Mouse (Mus musculus): ENCODE data around the gene Rasl11b. TPM values are rescaled to one million over a fixed set of nuclear protein-coding genes. Genes with fewer than 3 reads are reported as not detected.

Gene Rasl11b
- polyA plus RNA-seq, 1 experiment from 2014 or later: 96.5 TPM

GRCm38 (mm10) chr5:74168085-74168484 lies 27.0 kb upstream of the Rasl11b start:
- peaks cover 7% of the 10 kb centered on the region; the same call in 1 of the 2 replicates for H3K4me1 ChIP-seq (replicated peaks; ENCODE audit: insufficient read depth, low read length)
- no peak overlapping the region for H3K4me2 ChIP-seq (ENCODE audit: low read length)
- ATAC-seq (replicated peaks; ENCODE audit: low FRiP score, low read depth) (no peak), DNase-seq (ENCODE audit: low spot score) (peak; percentile 29)
- WGBS: 68% methylated on average over 3 of the region's 3 CpGs
- H3K27me3 ChIP-seq (ENCODE audit: insufficient read depth, low read length): no peaks in the 10 kb centered on the region
- H3K4me3 ChIP-seq (replicated peaks; ENCODE audit: low read depth, low read length): no peak overlapping the region
- H3K36me3 ChIP-seq (ENCODE audit: insufficient read depth, low read length): no peaks in the 10 kb centered on the region
- no peaks in the 10 kb centered on the region for H3K9me3 ChIP-seq (replicated peaks; ENCODE audit: low read length)
- no peak overlapping the region for H3K27ac ChIP-seq
- H3K9ac ChIP-seq (ENCODE audit: low read depth, low read length): no peak overlapping the region
- no peak for TF ChIP-seq CTCF (IDR thresholded peaks at IDR 0.05; ENCODE audit: low read depth)

GRCm38 (mm10) chr5:74171768-74172167 lies 23.3 kb upstream of the Rasl11b start:
- Histone ChIP-seq H3K9me3 (replicated peaks; ENCODE audit: low read length) (no peaks in the 10 kb centered on the region), H3K9ac (ENCODE audit: low read depth, low read length) (no peak overlapping the region), H3K4me2 (ENCODE audit: low read length) (no peak overlapping the region), H3K36me3 (ENCODE audit: insufficient read depth, low read length) (no peaks in the 10 kb centered on the region), H3K27me3 (ENCODE audit: insufficient read depth, low read length) (no peaks in the 10 kb centered on the region), H3K27ac (no peak overlapping the region), H3K4me1 (replicated peaks; ENCODE audit: insufficient read depth, low read length) (no peaks in the 10 kb centered on the region; the same call in 1 of the 2 replicates), H3K4me3 (replicated peaks; ENCODE audit: low read depth, low read length) (no peak overlapping the region)
- DNase-seq (ENCODE audit: low spot score): no peak
- 70% methylated on average over 9 of the region's 9 CpGs for WGBS
- ATAC-seq (replicated peaks; ENCODE audit: low FRiP score, low read depth): no peak
- TF ChIP-seq CTCF (IDR thresholded peaks at IDR 0.05; ENCODE audit: low read depth): no peak

GRCm38 (mm10) chr5:74172208-74172607 lies 22.9 kb upstream of the Rasl11b start:
- H3K27ac ChIP-seq: 0 out of 2 replicates have a peak overlapping the region, but pooled peaks have one; percentile 60
- H3K36me3 ChIP-seq (ENCODE audit: insufficient read depth, low read length): no peaks in the 10 kb centered on the region
- H3K9ac ChIP-seq (ENCODE audit: low read depth, low read length): no peak overlapping the region
- no peaks in the 10 kb centered on the region for H3K9me3 ChIP-seq (replicated peaks; ENCODE audit: low read length)
- H3K4me1 ChIP-seq (replicated peaks; ENCODE audit: insufficient read depth, low read length): no peaks in the 10 kb centered on the region; the same call in 1 of the 2 replicates
- H3K27me3 ChIP-seq (ENCODE audit: insufficient read depth, low read length): no peaks in the 10 kb centered on the region
- H3K4me3 ChIP-seq (replicated peaks; ENCODE audit: low read depth, low read length): no peak overlapping the region
- no peak for TF ChIP-seq CTCF (IDR thresholded peaks at IDR 0.05; ENCODE audit: low read depth)
- H3K4me2 ChIP-seq (ENCODE audit: low read length): no peak overlapping the region
- DNase-seq (ENCODE audit: low spot score) (peak; percentile 83), ATAC-seq (replicated peaks; ENCODE audit: low FRiP score, low read depth) (0 out of 2 replicates have a peak, but pooled peaks have one; percentile 50)
- WGBS: 40% methylated on average over 12 of the region's 12 CpGs

- Histone ChIP-seq H3K4me3 (replicated peaks; ENCODE audit: low read depth, low read length) (no peak overlapping the region), H3K9me3 (replicated peaks; ENCODE audit: low read length) (no peaks in the 10 kb centered on the region), H3K4me2 (ENCODE audit: low read length) (no peak overlapping the region), H3K9ac (ENCODE audit: low read depth, low read length) (no peak overlapping the region), H3K27me3 (ENCODE audit: insufficient read depth, low read length) (no peaks in the 10 kb centered on the region), H3K36me3 (ENCODE audit: insufficient read depth, low read length) (no peaks in the 10 kb centered on the region), H3K4me1 (replicated peaks; ENCODE audit: insufficient read depth, low read length) (no peaks in the 10 kb centered on the region; the same call in 1 of the 2 replicates), H3K27ac (peak overlapping the region; percentile 10; the same call in 1 of the 2 replicates)
- no peak for TF ChIP-seq CTCF (IDR thresholded peaks at IDR 0.05; ENCODE audit: low read depth)
- 68% methylated on average over 18 of the region's 18 CpGs for WGBS
- ATAC-seq (replicated peaks; ENCODE audit: low FRiP score, low read depth): no peak
- DNase-seq (ENCODE audit: low spot score): peak; percentile 78
Observed at GRCm38 (mm10) chr5:74173162-74173844, 21.8 kb upstream of the Rasl11b start.

- Histone ChIP-seq H3K9me3 (replicated peaks; ENCODE audit: low read length) (no peaks in the 10 kb centered on the region), H3K27ac (peak overlapping the region; percentile 48; the same call in 1 of the 2 replicates), H3K4me2 (ENCODE audit: low read length) (no peak overlapping the region; the same call in 1 of the 2 replicates), H3K4me1 (replicated peaks; ENCODE audit: insufficient read depth, low read length) (no peaks in the 10 kb centered on the region; the same call in 1 of the 2 replicates), H3K4me3 (replicated peaks; ENCODE audit: low read depth, low read length) (no peak overlapping the region), H3K36me3 (ENCODE audit: insufficient read depth, low read length) (no peaks in the 10 kb centered on the region), H3K9ac (ENCODE audit: low read depth, low read length) (no peak overlapping the region), H3K27me3 (ENCODE audit: insufficient read depth, low read length) (no peaks in the 10 kb centered on the region)
- no peak for ATAC-seq (replicated peaks; ENCODE audit: low FRiP score, low read depth)
- 50% methylated on average over 14 of the region's 14 CpGs for WGBS
- no peak for TF ChIP-seq CTCF (IDR thresholded peaks at IDR 0.05; ENCODE audit: low read depth)
- peak; percentile 43 for DNase-seq (ENCODE audit: low spot score)
Observed at GRCm38 (mm10) chr5:74175526-74176270, 19.4 kb upstream of the Rasl11b start.

- H3K9ac ChIP-seq (ENCODE audit: low read depth, low read length): no peak overlapping the region
- no peaks in the 10 kb centered on the region for H3K4me1 ChIP-seq (replicated peaks; ENCODE audit: insufficient read depth, low read length)
- no peaks in the 10 kb centered on the region for H3K27me3 ChIP-seq (ENCODE audit: insufficient read depth, low read length)
- ATAC-seq (replicated peaks; ENCODE audit: low FRiP score, low read depth) (no peak), DNase-seq (ENCODE audit: low spot score) (no peak)
- H3K4me2 ChIP-seq (ENCODE audit: low read length): no peak overlapping the region
- H3K4me3 ChIP-seq (replicated peaks; ENCODE audit: low read depth, low read length): no peak overlapping the region
- H3K27ac ChIP-seq: no peak overlapping the region
- H3K36me3 ChIP-seq (ENCODE audit: insufficient read depth, low read length): no peaks in the 10 kb centered on the region
- 35% methylated on average over 10 of the region's 10 CpGs for WGBS
- H3K9me3 ChIP-seq (replicated peaks; ENCODE audit: low read length): no peaks in the 10 kb centered on the region
- TF ChIP-seq CTCF (IDR thresholded peaks at IDR 0.05; ENCODE audit: low read depth): no peak
Observed at GRCm38 (mm10) chr5:74180216-74180615, 14.9 kb upstream of the Rasl11b start.
